Comparison of ENCODE assay signal across 11 mouse cellular contexts in genomic region chr4:32524282-32524681, GRCm38 (mm10).
DNase-seq lines count a peak whose midpoint lies in the region; ATAC-seq and TF ChIP-seq lines count a peak whose summit lies in the region.
"Had no signal": no experiment of that assay in that cellular context is flagged by ENCODE, and none has a peak within 500 bp of the region (broad histone marks: within the 10 kb centered on the region; RNA-seq: fewer than 3 reads in every experiment).

No protein-coding gene starts in this region.

- ATAC-seq in hindbrain, embryonic 12.5 days (ENCODE audit: low FRiP score): no peak
- ATAC-seq in hindbrain, embryonic 13.5 days (ENCODE audit: low FRiP score): no peak
- ATAC-seq in lung, postnatal 0 days: peak; percentile 52

- no peak overlapping the region for H3K4me2 ChIP-seq in hindbrain, embryonic 12.5 days (replicated peaks)
- no peak overlapping the region for H3K4me2 ChIP-seq in hindbrain, embryonic 13.5 days
- no peak overlapping the region for H3K4me2 ChIP-seq in lung, postnatal 0 days (replicated peaks; ENCODE audit: low read depth, low read length)
- H3K4me2 ChIP-seq: hindbrain, embryonic 14.5 days had no signal

- intact Hi-C loops in gastrocnemius, postnatal 14 days (cut with DNase I; ENCODE audit: low total_unique reads): no loop called here

- H3K9ac ChIP-seq in hindbrain, embryonic 12.5 days: no peak overlapping the region
- H3K9ac ChIP-seq in hindbrain, embryonic 13.5 days: no peak overlapping the region
- H3K9ac ChIP-seq in lung, postnatal 0 days (replicated peaks; ENCODE audit: low read depth): no peak overlapping the region
- H3K9ac ChIP-seq: hindbrain, embryonic 14.5 days had no signal

- H3K36me3 ChIP-seq in hindbrain, embryonic 12.5 days: no peaks in the 10 kb centered on the region
- no peaks in the 10 kb centered on the region for H3K36me3 ChIP-seq in hindbrain, embryonic 13.5 days
- no peaks in the 10 kb centered on the region for H3K36me3 ChIP-seq in lung, postnatal 0 days (ENCODE audit: insufficient read depth, low read length)

- 0 out of 2 replicates have a peak overlapping the region, but pooled peaks have one; percentile 35 for H3K27ac ChIP-seq in hindbrain, embryonic 12.5 days
- no peak overlapping the region; the same call in 1 of the 2 replicates for H3K27ac ChIP-seq in hindbrain, embryonic 13.5 days
- H3K27ac ChIP-seq in lung, postnatal 0 days (ENCODE audit: low read length): no peak overlapping the region
- H3K27ac ChIP-seq: hindbrain, embryonic 14.5 days had no signal

- TF ChIP-seq CTCF in lung, postnatal 0 days (IDR thresholded peaks at IDR 0.05): no peak

- H3K27me3 ChIP-seq in hindbrain, embryonic 12.5 days: no peaks in the 10 kb centered on the region
- H3K27me3 ChIP-seq in hindbrain, embryonic 13.5 days: no peaks in the 10 kb centered on the region
- no peaks in the 10 kb centered on the region for H3K27me3 ChIP-seq in lung, postnatal 0 days (replicated peaks; ENCODE audit: insufficient read depth, low read length)

- TF ChIP-seq EP300 in lung, postnatal 0 days (IDR thresholded peaks at IDR 0.05): no peak

- H3K9me3 ChIP-seq in hindbrain, embryonic 12.5 days (replicated peaks): no peaks in the 10 kb centered on the region
- no peaks in the 10 kb centered on the region for H3K9me3 ChIP-seq in hindbrain, embryonic 13.5 days
- no peaks in the 10 kb centered on the region for H3K9me3 ChIP-seq in lung, postnatal 0 days (ENCODE audit: low read length)
- H3K9me3 ChIP-seq: megakaryocyte, embryonic 14.5 days had no signal

- H3K4me3 ChIP-seq in hindbrain, embryonic 12.5 days: no peak overlapping the region
- H3K4me3 ChIP-seq in hindbrain, embryonic 13.5 days: no peak overlapping the region
- no peak overlapping the region for H3K4me3 ChIP-seq in lung, postnatal 0 days (ENCODE audit: low read depth, low read length)
- H3K4me3 ChIP-seq: megakaryocyte, embryonic 14.5 days had no signal

- peak; percentile 54 for DNase-seq in NIH3T3 (ENCODE audit: low read depth)
- peak; percentile 72 for DNase-seq in gastrocnemius, postnatal 14 days
- peak; percentile 83 for DNase-seq in lung, postnatal 0 days (ENCODE audit: low spot score)
- DNase-seq in ovary, postnatal 36 days (ENCODE audit: low spot score): no peak
- no peak for DNase-seq in spleen, postnatal 10 days (ENCODE audit: low spot score in 2 of 2)
- DNase-seq: adrenal gland, postnatal 10 days; thymus, postnatal 4 days had no signal

- 46% methylated on average over 2 of the region's 2 CpGs for WGBS in hindbrain, embryonic 12.5 days
- WGBS in hindbrain, embryonic 13.5 days: 50% methylated on average over 2 of the region's 2 CpGs
- WGBS in lung, postnatal 0 days: 13% methylated on average over 2 of the region's 2 CpGs

- peaks cover 78% of the 10 kb centered on the region for H3K4me1 ChIP-seq in hindbrain, embryonic 12.5 days
- H3K4me1 ChIP-seq in hindbrain, embryonic 13.5 days (replicated peaks): peaks cover 81% of the 10 kb centered on the region
- peaks cover 22% of the 10 kb centered on the region for H3K4me1 ChIP-seq in lung, postnatal 0 days (ENCODE audit: insufficient read depth, low read depth, low read length)
- H3K4me1 ChIP-seq: megakaryocyte, embryonic 14.5 days had no signal

Comparison
In these comparisons a context has a peak if more than half of its experiments do, and no peak if none do; other contexts are left out.
1. DNase-seq: peak in NIH3T3 (single experiment), gastrocnemius, postnatal 14 days (single experiment) and lung, postnatal 0 days (single experiment); none in ovary, postnatal 36 days (single experiment) and spleen, postnatal 10 days (0 of 2).